Mouse (Mus musculus) left cerebral cortex, adult 2 months (tissue): ENCODE data around the gene Iqck. TPM values are rescaled to one million over a fixed set of nuclear protein-coding genes. Genes with fewer than 3 reads are reported as not detected.

ENCODE experiments used
- DNase-seq, 2 experiments: peaks; one replicate each; pipeline ENCODE4 v3.0.0; 2021 to 2022; ENCODE audit warnings: low spot score in 2 of 2, mixed read lengths in 1 of 2; ENCODE audit errors: extremely low spot score in 1 of 2
- H3K27ac ChIP-seq: fragments of 200-600 bp; 2 replicates; pipeline ENCODE4 v1.8.1; 2022
- H3K4me3 ChIP-seq: fragments of 200-600 bp; 2 replicates; pipeline ENCODE4 v1.8.1; 2022
- CTCF ChIP-seq: fragments of 200-600 bp; IDR thresholded peaks from 2 replicates; pipeline ENCODE4 v1.8.1; 2022; ENCODE audit warnings: antibody characterized with exemption, mild to moderate bottlenecking, moderate library complexity
- intact Hi-C: fragments of 180-260 bp; cut with DNase I; formaldehyde crosslinking; loops from one replicate; pipeline ENCODE4 v1.15.1; 2025
- long read RNA-seq, 2 experiments: library from polyadenylated mRNA; stranded (forward); transcript quantifications; one replicate each; pipeline ENCODE4 v2.0.0; 2021; ENCODE audit warnings: borderline mapping rate in 2 of 2
- total RNA-seq, 2 experiments: library from RNA; stranded (reverse); gene quantifications; 2 replicates each; pipeline ENCODE4 v1.2.3; 2021

Gene Iqck
- total RNA-seq = 1 to 10 TPM; 3.7 to 4.3 TPM
- long read RNA-seq, experiment 1, transcript Iqck-206 (1 exons, 2,891 nt) = major isoform, 5 of 5 reads
- long read RNA-seq, experiment 1, partial matches to known transcripts = 0 of 5 reads
- long read RNA-seq, experiment 1, other reads (novel, unspliced or antisense) = 0 of 5 reads
- long read RNA-seq, experiment 2, transcript Iqck-206 (1 exons, 2,891 nt) = major isoform, 6 of 6 reads
- long read RNA-seq, experiment 2, partial matches to known transcripts = 0 of 6 reads
- long read RNA-seq, experiment 2, other reads (novel, unspliced or antisense) = 0 of 6 reads

GRCm38 (mm10) chr7:118855171-118855876 lies at the start of gene Iqck:
Iqck (plus strand) TSS chr7:118855752.
- peak; percentile 91 to 92 for DNase-seq
- intact Hi-C loops = loop anchor here (1.0 kb wide), 1 partner anchor 141 kb away; no protein-coding TSS in a partner anchor
- H3K4me3 ChIP-seq = peak within 1 kb of the TSS; percentile 71
- peak within 1 kb of the TSS; percentile 77 for H3K27ac ChIP-seq
- TF ChIP-seq CTCF = no peak

DNA sequence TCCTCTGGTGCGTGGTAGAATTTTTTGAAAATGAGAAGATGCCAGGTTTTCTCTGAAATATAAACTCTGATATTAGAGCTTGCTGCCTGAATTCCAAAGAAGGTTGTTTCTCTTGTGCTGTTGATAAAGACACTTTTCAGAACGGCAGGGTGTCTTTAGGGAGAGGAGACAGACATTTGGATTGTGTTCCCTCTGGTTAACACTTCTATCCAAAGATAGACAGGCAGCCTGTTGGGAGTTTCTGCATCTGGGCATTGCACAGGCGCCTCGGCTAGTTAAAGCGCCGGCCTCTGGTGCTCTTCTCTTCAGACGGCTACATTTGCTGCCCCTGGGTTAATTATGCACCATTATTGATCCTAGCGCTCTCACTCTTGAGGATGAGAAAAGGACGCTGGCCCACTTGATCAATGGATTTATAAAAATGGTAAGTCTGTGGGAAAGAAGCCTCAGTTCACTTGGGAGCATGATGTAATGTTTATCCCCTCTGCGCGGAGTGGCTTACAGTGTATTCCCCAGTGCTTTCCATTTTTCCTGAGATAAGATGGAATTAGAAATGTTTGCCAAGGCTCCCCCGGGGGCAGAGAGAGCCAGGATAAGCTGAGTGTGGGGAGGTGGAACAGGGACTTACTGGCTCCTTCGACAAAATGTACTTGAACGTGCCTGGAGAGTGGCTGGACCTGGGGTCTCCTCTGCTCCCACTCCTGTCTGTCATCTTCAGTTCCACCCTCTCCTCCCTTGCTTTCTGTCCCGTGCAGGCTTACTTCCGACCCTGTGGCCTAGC lies 48.7 kb upstream of the Iqck start:
- peak overlapping the region; percentile 29; the same call in 1 of the 2 replicates for H3K27ac ChIP-seq
- TF ChIP-seq CTCF = no peak
- intact Hi-C loops = no loop called here
- DNase-seq = no peak
- H3K4me3 ChIP-seq = no peak overlapping the region

- Histone ChIP-seq H3K4me3 (no peak overlapping the region), H3K27ac (no peak overlapping the region)
- intact Hi-C loops = no loop called here
- no peak for DNase-seq
- TF ChIP-seq CTCF = no peak
Measured at GRCm38 (mm10) chr7:118807899-118808298, 47.7 kb upstream of the Iqck start.

- intact Hi-C loops = no loop called here
- H3K4me3 ChIP-seq = no peak overlapping the region
- no peak for DNase-seq
- no peak for TF ChIP-seq CTCF
- no peak overlapping the region for H3K27ac ChIP-seq
Measured at GRCm38 (mm10) chr7:118811407-118812106, 44.0 kb upstream of the Iqck start.

- H3K27ac ChIP-seq = 0 out of 2 replicates have a peak overlapping the region, but pooled peaks have one; percentile 6
- DNase-seq = no peak
- no peak for TF ChIP-seq CTCF
- intact Hi-C loops = no loop called here
- H3K4me3 ChIP-seq = no peak overlapping the region
Measured at GRCm38 (mm10) chr7:118813592-118813991, 42.0 kb upstream of the Iqck start.

- intact Hi-C loops = no loop called here
- no peak overlapping the region for H3K4me3 ChIP-seq
- DNase-seq = no peak
- no peak overlapping the region for H3K27ac ChIP-seq
- TF ChIP-seq CTCF = no peak
Measured at GRCm38 (mm10) chr7:118816275-118816674, 39.3 kb upstream of the Iqck start.

DNA sequence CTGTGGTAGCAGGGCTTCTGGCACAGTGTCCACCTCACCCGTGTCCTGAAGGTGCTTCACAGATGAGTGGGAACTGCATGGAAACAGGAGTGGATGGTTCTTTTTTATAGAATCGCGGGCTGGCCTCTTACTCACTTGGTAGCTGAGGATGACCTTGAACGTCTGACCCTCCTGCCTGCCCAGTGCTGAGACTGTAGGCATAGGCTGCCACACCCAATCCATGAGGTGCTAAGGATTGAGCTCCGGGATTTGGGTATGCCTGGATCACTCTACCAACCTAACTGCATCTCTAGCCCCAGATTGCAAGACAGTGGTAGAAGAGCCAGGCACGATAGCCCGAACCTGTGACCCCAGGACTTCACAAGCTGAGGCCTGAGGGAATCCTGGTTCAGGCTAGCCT lies 37.8 kb upstream of the Iqck start:
- no peak overlapping the region for H3K4me3 ChIP-seq
- DNase-seq = no peak
- H3K27ac ChIP-seq = no peak overlapping the region
- no peak for TF ChIP-seq CTCF
- intact Hi-C loops = no loop called here

- intact Hi-C loops = no loop called here
- no peak for TF ChIP-seq CTCF
- Histone ChIP-seq H3K4me3 (no peak overlapping the region), H3K27ac (no peak overlapping the region)
- DNase-seq = no peak
Measured at GRCm38 (mm10) chr7:118819666-118820065, 35.9 kb upstream of the Iqck start.

- no peak for TF ChIP-seq CTCF
- H3K27ac ChIP-seq = no peak overlapping the region
Measured at GRCm38 (mm10) chr7:118821356-118821755, 34.2 kb upstream of the Iqck start.

DNA sequence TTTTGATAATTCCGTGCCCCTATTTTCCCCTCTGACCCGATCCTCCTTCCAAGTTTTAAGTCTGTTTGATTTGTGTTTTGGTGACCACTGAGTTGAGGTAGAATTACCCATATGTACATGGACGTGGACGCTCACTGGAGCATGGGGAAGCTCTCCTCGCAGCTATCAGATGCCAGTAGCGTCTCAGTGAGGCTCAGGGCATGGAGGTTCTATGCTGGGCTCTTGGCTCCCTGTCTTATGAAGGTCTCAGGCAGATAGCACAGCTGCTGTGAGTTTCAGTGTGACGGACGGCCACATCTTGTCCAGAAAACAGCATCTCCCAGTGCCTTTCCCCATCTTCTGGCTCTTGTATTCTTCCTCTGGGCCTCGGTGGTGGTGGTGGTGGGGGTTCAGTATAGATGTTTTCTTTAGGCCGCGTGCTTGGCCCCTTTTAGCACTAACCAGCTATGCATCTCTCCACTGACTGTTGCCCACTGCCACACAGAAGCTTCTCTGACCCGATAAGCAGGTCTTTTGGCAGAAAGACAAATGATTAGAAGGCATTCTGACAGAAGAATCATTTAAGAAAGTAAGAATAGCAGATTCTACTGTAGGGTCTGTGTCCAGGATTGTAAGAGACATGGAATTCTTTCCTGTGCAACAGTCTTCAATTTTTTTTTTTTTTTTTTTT lies 33.5 kb upstream of the Iqck start:
- Histone ChIP-seq H3K27ac (no peak overlapping the region), H3K4me3 (no peak overlapping the region)
- no peak for TF ChIP-seq CTCF
- DNase-seq = no peak
- intact Hi-C loops = no loop called here

More at GRCm38 (mm10) chr7:118821356-118821755, 34.2 kb upstream of the Iqck start:
- no peak for DNase-seq
- intact Hi-C loops = no loop called here
- no peak overlapping the region for H3K4me3 ChIP-seq

DNA sequence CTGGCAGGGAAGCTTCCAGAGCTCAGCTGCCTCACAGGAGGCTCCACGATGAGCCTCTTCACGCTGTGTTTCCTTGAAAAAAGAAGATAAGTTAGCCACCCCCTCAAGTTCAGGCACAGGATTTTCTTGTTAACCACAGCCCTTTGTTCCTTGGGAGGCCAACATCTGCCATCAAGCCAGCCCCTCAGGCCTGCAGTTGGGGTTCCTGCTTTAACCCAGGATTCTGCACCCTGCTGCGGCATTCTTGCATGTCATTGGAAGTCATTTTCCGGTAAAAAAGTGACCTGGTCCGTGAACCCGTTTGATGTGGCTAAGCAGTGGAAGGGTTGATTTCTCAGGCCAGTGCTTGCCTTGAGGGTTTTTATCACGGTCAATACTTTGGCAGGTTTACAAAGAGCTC lies 31.1 kb upstream of the Iqck start:
- no peak overlapping the region for H3K27ac ChIP-seq
- H3K4me3 ChIP-seq = no peak overlapping the region
- intact Hi-C loops = no loop called here
- no peak for TF ChIP-seq CTCF
- no peak for DNase-seq
